Mouse (Mus musculus): ENCODE results near the gene Egfl7. TPM values are rescaled to one million over a fixed set of nuclear protein-coding genes. Genes with fewer than 3 reads are reported as not detected.

Egfl7 gene
- 339 and 341 TPM in 2 replicates for polyA plus RNA-seq (2015; fragmentation: Nextera tagmentation; extraction: Ambion mirVana)

GRCm38 (mm10) chr2:26579714-26580113 lies at the start of gene Egfl7:
Gene Egfl7, plus strand, starts transcription at chr2:26580014.
- Histone ChIP-seq H3K4me2 (peak within 1 kb of the TSS; percentile 38), H3K9ac (no peak within 1 kb of the TSS), H3K4me1 (peaks cover 54% of the 10 kb centered on the region), H3K36me3 (no peaks in the 10 kb centered on the region), H3K9me3 (no peaks in the 10 kb centered on the region), H3K27me3 (no peaks in the 10 kb centered on the region), H3K27ac (peak within 1 kb of the TSS; percentile 63), H3K4me3 (peak within 1 kb of the TSS; percentile 6; the same call in 1 of the 2 replicates)
- 92% methylated on average over 1 of the region's 1 CpGs for WGBS
- ATAC-seq (ENCODE audit: borderline replicate concordance, extremely low read depth, low FRiP score, low TSS enrichment), result no peak

- Histone ChIP-seq H3K4me3 (no peak overlapping the region), H3K9me3 (no peaks in the 10 kb centered on the region), H3K9ac (no peak overlapping the region), H3K27ac (no peak overlapping the region), H3K4me2 (no peak overlapping the region), H3K4me1 (peaks cover 36% of the 10 kb centered on the region), H3K27me3 (no peaks in the 10 kb centered on the region), H3K36me3 (no peaks in the 10 kb centered on the region)
- WGBS, result 87% methylated on average over 6 of the region's 6 CpGs
- no peak for ATAC-seq (ENCODE audit: borderline replicate concordance, extremely low read depth, low FRiP score, low TSS enrichment)
Observed at GRCm38 (mm10) chr2:26531829-26532228, 48.0 kb upstream of the Egfl7 start.

DNA sequence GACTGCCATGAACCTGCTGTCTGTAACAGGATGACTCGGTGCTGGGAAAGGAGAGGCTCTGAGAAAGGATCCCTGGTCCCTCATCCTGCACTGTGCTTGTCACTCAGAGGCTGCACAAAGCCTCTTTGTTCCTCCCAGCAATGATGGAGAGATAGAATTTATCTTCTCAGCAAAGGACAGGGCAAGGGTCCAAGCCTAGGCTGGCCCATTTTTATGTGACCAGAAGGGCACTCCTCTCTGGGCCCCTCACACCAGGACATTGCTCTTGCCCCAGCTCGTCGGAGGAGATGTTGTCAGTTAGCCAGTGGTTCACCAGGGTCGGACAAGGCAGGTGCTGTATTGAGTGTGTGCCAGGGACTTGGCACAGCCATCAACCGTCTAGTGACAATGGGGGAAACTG lies 46.6 kb upstream of the Egfl7 start:
- Histone ChIP-seq H3K9ac (no peak overlapping the region), H3K27me3 (no peaks in the 10 kb centered on the region), H3K27ac (no peak overlapping the region), H3K4me1 (peaks cover 32% of the 10 kb centered on the region), H3K4me3 (no peak overlapping the region), H3K9me3 (no peaks in the 10 kb centered on the region), H3K36me3 (no peaks in the 10 kb centered on the region), H3K4me2 (no peak overlapping the region)
- no peak for ATAC-seq (ENCODE audit: borderline replicate concordance, extremely low read depth, low FRiP score, low TSS enrichment)
- WGBS, result 39% methylated on average over 5 of the region's 5 CpGs

- Histone ChIP-seq H3K4me1 (peaks cover 31% of the 10 kb centered on the region), H3K9me3 (no peaks in the 10 kb centered on the region), H3K27ac (peak overlapping the region; percentile 7; the same call in 1 of the 2 replicates), H3K27me3 (no peaks in the 10 kb centered on the region), H3K9ac (no peak overlapping the region), H3K36me3 (no peaks in the 10 kb centered on the region), H3K4me3 (no peak overlapping the region), H3K4me2 (no peak overlapping the region)
- ATAC-seq (ENCODE audit: borderline replicate concordance, extremely low read depth, low FRiP score, low TSS enrichment), result no peak
- WGBS, result 70% methylated on average over 3 of the region's 3 CpGs
Observed at GRCm38 (mm10) chr2:26534161-26534560, 45.7 kb upstream of the Egfl7 start.

DNA sequence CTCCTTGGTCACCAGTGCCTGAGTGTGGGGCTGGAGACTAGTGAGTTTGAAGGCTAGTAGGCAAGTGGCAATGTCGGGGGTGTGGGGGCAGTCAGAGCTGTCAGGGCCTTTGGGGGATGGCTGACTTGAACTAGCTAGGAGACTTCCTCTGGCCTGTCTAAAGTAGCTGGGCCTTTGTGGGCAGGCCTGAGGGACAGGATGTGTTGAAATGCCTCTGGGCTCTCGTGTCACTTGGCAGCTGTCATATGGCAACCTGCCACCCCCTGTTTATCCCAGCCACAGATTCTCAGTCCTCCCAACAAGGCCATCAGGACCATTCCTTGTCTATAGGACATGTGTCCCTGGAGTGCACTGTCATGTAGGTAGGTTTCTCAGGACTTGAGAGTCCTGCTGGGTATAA lies 45.2 kb upstream of the Egfl7 start:
- WGBS, result 38% methylated on average over 2 of the region's 2 CpGs
- peak; percentile 78; the same call in 1 of the 2 replicates for ATAC-seq (ENCODE audit: borderline replicate concordance, extremely low read depth, low FRiP score, low TSS enrichment)

DNA sequence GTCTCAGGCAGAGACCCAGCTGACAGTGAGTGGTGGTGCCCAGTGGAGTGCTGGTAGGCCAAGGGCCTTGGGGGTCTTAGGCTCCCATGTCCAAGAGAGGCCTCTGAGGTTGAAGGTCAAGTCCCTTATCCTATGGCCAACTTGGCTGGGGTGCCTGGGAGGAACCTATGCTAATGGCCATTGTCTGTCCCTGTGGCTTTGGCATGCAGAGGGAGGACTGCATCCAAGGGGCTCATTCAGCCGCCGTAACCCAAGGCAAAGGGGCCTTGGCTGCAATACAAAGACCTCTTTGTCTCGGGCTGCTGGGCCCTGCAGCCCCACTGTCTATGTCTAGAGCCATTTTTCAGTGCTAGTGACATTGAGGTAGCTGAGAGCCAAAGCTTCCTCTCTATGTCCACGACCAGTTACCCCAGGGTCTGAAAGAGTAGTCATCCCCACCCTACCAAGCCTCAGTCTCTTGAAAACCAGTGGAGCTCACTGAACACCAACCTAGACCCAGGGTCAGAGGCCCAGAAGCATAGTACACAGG lies 44.2 kb upstream of the Egfl7 start:
- H3K4me3 ChIP-seq, result no peak overlapping the region
- H3K9me3 ChIP-seq, result no peaks in the 10 kb centered on the region
- 69% methylated on average over 4 of the region's 4 CpGs for WGBS
- no peak overlapping the region for H3K4me2 ChIP-seq
- no peaks in the 10 kb centered on the region for H3K36me3 ChIP-seq
- ATAC-seq (ENCODE audit: borderline replicate concordance, extremely low read depth, low FRiP score, low TSS enrichment), result no peak
- H3K27ac ChIP-seq, result no peak overlapping the region
- peaks cover 40% of the 10 kb centered on the region for H3K4me1 ChIP-seq
- no peaks in the 10 kb centered on the region for H3K27me3 ChIP-seq
- no peak overlapping the region for H3K9ac ChIP-seq

More for the DNA sequence above, 45.2 kb upstream of the Egfl7 start:
- Histone ChIP-seq H3K36me3 (no peaks in the 10 kb centered on the region), H3K9ac (no peak overlapping the region), H3K27ac (peak overlapping the region; percentile 7; the same call in 1 of the 2 replicates), H3K9me3 (no peaks in the 10 kb centered on the region), H3K4me3 (no peak overlapping the region), H3K4me2 (no peak overlapping the region), H3K4me1 (peaks cover 32% of the 10 kb centered on the region), H3K27me3 (no peaks in the 10 kb centered on the region)

DNA sequence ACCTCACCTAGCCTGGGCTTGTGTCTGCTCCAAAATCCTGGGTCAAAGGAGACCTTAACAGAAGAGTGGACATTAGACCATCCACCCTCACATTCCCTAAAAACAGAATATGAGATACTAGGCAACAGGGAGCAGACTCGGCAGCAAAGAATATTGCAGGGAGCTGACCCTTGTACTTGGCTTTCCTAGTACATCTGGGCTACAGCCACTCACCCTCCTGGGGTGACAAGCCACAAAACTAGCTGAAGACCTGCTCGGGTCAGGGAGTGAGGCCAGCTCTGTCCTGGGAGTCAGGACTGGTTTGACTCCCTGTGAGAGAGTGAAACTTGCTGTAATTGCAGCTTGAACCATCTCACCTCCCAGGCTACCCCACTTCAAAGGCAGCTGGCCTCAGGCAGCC lies 40.3 kb upstream of the Egfl7 start:
- H3K36me3 ChIP-seq, result no peaks in the 10 kb centered on the region
- no peak for ATAC-seq (ENCODE audit: borderline replicate concordance, extremely low read depth, low FRiP score, low TSS enrichment)
- H3K4me2 ChIP-seq, result no peak overlapping the region
- no peak overlapping the region for H3K4me3 ChIP-seq
- H3K27ac ChIP-seq, result peak overlapping the region; percentile 65
- H3K9me3 ChIP-seq, result no peaks in the 10 kb centered on the region
- WGBS, result 46% methylated on average over 2 of the region's 2 CpGs
- no peaks in the 10 kb centered on the region for H3K27me3 ChIP-seq
- H3K4me1 ChIP-seq, result peaks cover 51% of the 10 kb centered on the region
- no peak overlapping the region for H3K9ac ChIP-seq

DNA sequence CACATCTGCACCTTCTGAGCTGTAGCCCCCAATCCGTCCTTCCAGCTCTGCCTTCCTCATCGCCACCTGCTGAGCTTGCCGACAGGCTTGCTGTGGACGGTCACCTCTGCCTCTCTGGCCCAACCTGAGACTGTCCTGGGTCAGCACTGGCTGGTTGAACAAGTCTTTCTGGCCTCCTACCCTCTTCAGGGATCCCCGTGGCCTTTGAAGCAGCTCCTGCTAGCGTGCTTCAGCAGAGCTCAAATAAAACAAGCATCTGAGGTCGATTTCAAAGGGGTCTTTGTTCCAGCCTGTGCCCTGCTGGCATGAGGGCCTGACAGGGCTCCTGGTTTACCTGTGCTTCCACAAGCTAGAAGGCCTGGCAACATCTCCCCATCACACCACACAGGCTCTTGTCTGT lies 39.1 kb upstream of the Egfl7 start:
- Histone ChIP-seq H3K4me2 (no peak overlapping the region), H3K27me3 (no peaks in the 10 kb centered on the region), H3K36me3 (no peaks in the 10 kb centered on the region), H3K9ac (no peak overlapping the region), H3K4me1 (peaks cover 39% of the 10 kb centered on the region), H3K9me3 (no peaks in the 10 kb centered on the region), H3K27ac (peak overlapping the region; percentile 65), H3K4me3 (no peak overlapping the region)
- WGBS, result 38% methylated on average over 7 of the region's 7 CpGs
- peak; percentile 47; the same call in 1 of the 2 replicates for ATAC-seq (ENCODE audit: borderline replicate concordance, extremely low read depth, low FRiP score, low TSS enrichment)

GRCm38 (mm10) chr2:26541258-26541910 lies 38.4 kb upstream of the Egfl7 start:
- Histone ChIP-seq H3K4me3 (no peak overlapping the region), H3K4me1 (peaks cover 39% of the 10 kb centered on the region), H3K27me3 (no peaks in the 10 kb centered on the region), H3K27ac (peak overlapping the region; percentile 65), H3K36me3 (no peaks in the 10 kb centered on the region), H3K9ac (no peak overlapping the region), H3K9me3 (no peaks in the 10 kb centered on the region), H3K4me2 (no peak overlapping the region)
- WGBS, result 29% methylated on average over 9 of the region's 9 CpGs
- no peak; the same call in 1 of the 2 replicates for ATAC-seq (ENCODE audit: borderline replicate concordance, extremely low read depth, low FRiP score, low TSS enrichment)

DNA sequence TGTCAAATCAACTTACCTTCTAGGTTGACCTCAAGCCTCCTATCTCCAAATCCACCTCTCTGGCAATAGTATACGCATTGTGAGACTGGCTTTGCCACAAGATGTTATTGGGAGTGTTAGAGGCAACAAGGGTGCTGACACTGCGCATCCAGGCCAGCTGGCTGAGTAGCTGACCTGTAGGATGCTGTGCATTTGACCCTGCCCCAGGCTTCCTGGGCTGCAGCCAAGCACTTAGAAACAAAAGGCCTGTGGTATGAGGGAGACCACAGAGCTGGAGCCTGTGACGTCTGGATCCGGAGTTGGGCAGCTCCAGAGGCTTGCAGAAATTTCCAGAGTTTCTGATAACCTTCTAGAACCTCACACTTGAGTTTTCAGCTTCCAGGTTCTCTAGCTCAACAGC lies 36.7 kb upstream of the Egfl7 start:
- Histone ChIP-seq H3K4me3 (no peak overlapping the region), H3K9me3 (no peaks in the 10 kb centered on the region), H3K27me3 (no peaks in the 10 kb centered on the region), H3K9ac (no peak overlapping the region), H3K36me3 (no peaks in the 10 kb centered on the region), H3K4me2 (no peak overlapping the region), H3K27ac (no peak overlapping the region), H3K4me1 (peaks cover 45% of the 10 kb centered on the region)
- ATAC-seq (ENCODE audit: borderline replicate concordance, extremely low read depth, low FRiP score, low TSS enrichment), result no peak
- 57% methylated on average over 4 of the region's 4 CpGs for WGBS

GRCm38 (mm10) chr2:26543768-26544167 lies 36.0 kb upstream of the Egfl7 start:
- H3K9ac ChIP-seq, result no peak overlapping the region
- 81% methylated on average over 8 of the region's 8 CpGs for WGBS
- no peak overlapping the region for H3K4me2 ChIP-seq
- no peaks in the 10 kb centered on the region for H3K9me3 ChIP-seq
- H3K4me3 ChIP-seq, result no peak overlapping the region
- H3K4me1 ChIP-seq, result peaks cover 45% of the 10 kb centered on the region
- no peak for ATAC-seq (ENCODE audit: borderline replicate concordance, extremely low read depth, low FRiP score, low TSS enrichment)
- H3K27ac ChIP-seq, result no peak overlapping the region
- no peaks in the 10 kb centered on the region for H3K36me3 ChIP-seq
- H3K27me3 ChIP-seq, result no peaks in the 10 kb centered on the region

- Histone ChIP-seq H3K4me1 (peaks cover 42% of the 10 kb centered on the region), H3K4me3 (no peak overlapping the region), H3K9me3 (no peaks in the 10 kb centered on the region), H3K36me3 (no peaks in the 10 kb centered on the region), H3K27me3 (no peaks in the 10 kb centered on the region), H3K9ac (no peak overlapping the region), H3K27ac (peak overlapping the region; percentile 0; the same call in 1 of the 2 replicates), H3K4me2 (no peak overlapping the region)
- ATAC-seq (ENCODE audit: borderline replicate concordance, extremely low read depth, low FRiP score, low TSS enrichment), result no peak
- 41% methylated on average over 3 of the region's 3 CpGs for WGBS
Observed at GRCm38 (mm10) chr2:26544265-26544664, 35.5 kb upstream of the Egfl7 start.

All from lung, embryonic 15.5 days (tissue).